Mouse (Mus musculus) c-Kit-positive CD71-positive TER-119-negative erythroid progenitor cells, embryonic 14.5 days (primary cell): ENCODE measurements around the gene Frem2.
A peak's percentile ranks its signal among the peaks of the same experiment; 100 is the strongest.

Experiments
- DNase-seq: peaks from one replicate; pipeline ENCODE4 v3.0.0-alpha.2; 2013; ENCODE audit warnings: low read depth

Frem2 gene

DNA sequence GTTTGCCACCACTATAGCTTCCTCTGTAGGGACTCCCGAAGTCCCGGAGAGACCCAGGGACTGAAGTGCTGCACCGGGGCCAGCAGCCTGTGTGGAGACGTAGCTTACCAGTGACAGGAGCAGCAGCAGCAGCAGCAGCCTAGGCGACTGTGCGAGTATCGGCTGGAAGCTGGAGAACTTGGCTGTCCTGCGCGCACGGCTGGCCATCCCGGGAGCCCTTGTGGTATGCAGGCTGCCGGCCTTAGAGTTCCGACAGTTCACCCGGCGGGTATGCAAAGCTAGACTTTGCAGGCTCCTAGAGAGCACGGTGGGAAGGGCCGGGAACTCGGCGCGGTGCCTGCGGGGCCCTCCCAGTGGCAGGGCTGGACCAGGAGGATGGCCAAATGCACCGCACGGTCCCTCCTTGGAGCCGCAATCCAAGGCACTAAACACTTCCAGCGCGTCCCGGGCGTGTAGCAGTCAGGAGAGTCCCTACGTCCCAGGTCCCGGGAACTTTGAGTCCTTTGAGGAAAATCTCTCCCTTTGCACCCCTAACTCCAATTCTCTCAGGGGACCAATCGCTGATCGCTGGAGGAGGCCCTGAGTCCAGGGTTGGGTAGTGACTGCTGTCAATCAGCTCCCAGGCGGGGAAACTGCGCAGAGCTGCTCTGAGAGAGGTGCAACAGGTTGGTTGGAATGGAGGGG, at the start of gene Frem2:
Frem2 (minus strand) TSS at position 478 of the 684 bp plus-strand sequence.
- DNase-seq: no peak

DNA sequence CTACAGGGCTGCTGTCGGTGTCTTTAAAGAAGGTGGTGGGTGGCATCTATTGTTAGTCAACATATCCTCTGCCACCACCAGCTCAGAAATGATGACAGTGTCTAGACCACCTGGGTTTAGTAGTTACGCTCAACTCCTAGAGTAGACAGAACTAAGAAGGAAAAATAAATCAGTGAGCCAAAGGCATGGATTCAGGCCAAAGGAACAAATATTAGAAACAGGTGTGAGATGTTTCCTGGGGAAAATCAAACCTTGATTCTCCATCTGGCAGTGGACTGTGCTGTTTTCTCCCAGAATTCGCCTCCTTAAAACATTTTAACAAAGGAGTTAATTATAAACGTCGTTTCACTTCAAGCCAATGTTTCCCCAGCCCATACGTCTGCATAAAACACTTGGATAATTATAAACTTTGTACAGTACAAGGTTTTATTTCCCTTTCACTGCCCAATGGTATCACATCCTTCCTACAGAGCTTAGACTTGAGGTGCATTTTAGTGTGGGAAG, 48.9 kb upstream of the Frem2 start:
- DNase-seq: no peak

DNA sequence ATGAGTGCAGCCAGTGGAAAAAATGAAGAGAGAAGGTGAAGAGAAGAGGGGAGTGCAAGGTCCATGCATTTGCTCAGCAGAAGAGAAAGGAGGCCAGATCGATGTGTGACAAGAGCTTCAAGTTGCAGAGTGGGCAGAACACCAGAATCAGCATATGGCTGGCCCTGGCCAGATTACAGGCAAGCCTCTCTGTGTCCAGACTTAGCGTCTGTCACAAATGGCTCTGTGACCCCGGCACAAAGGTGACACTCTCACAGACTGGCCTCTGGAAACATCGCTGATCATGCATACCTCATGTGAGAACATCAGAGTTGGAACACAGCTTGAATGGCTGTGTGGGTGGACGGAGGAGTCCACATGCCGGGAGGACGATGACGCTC, 46.0 kb upstream of the Frem2 start:
- no peak for DNase-seq

DNA sequence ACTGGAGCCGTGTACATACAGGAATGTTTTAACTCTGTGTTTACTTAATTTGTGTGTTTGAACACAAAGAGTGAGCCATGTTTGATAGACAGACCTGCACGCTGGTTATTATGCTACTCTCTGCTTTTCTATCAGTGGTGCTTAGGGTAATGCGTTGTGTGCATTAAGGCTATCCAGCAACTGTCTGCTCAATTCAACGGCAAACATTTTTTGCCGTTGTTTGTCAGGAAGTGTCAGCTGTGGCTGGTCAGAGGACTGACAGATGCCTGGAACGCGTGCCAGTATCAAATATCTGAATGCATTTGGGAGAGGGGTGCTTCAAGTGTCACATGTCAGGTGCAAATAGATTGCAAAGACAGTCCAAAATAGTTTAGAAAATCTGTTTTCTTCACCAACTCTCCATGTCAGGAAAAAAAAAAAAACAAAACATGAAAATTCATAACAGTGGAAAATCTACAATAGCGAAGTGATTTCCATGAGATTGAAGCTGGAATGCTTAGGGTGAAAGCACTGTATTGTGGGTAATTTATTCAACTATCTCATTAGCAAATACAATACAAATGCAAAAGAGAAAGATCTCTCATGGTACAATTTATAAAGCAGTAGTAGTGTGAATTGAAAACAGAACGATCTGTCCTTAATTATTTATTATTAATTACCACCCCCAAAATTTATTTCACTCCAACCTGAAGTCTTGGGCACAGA, 45.4 kb upstream of the Frem2 start:
- DNase-seq: no peak

DNA sequence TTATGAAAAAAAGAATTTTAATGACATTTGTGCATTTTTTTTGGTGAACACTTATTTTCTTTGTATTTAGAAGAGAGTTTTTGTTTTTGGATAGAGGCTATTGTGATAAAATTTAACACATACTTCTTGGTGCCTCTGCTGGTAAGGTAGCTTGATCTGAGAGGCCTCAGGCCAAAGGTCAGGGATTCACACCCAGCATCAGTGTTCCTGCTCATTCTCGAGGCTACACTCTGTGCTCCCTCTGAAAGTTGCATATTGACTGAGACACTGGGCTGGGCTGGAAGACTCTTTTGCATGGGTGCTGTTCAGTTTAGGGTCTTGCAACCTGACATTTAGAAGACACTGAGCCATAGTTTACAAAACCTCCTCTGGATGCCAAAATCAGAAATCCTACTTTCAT, 44.8 kb upstream of the Frem2 start:
- no peak for DNase-seq

DNA sequence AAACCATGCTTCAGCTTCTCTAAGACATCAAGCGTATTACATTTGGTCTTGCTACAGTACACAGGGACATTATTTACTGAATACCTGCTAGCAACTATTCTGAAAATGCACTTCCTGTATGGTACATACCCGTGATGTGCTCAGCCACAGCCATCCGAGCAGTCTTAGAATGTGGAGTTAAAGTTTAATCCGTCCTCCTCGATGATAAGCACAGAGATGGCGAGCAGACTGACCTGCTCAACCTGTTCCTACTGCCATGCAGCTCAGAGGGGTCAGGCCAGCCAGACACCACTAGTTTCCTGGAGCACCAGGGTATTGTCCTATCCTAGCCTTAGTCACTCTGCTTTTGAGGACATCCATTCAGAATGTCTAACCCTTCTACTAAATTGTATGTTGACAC, 30.6 kb upstream of the Frem2 start:
- no peak for DNase-seq

DNA sequence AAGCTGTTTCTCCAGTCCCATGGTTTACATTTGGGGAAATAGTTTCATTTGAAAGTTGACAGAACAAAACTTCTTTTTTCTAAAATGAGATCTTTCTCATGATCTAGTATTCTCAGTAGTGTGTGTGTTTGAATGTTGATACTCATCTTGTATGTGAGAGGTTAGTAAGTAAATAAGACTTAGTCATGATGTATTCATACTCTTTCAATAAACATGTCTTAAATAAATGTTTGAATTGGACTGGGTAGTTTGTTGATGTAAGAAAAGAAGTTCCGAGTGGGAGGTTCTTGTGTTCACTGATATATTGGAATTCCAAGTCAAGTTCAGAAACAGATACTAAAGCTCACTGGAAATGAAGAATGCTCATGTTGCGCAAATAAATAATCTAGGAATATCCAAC, 25.1 kb upstream of the Frem2 start:
- DNase-seq: no peak

DNA sequence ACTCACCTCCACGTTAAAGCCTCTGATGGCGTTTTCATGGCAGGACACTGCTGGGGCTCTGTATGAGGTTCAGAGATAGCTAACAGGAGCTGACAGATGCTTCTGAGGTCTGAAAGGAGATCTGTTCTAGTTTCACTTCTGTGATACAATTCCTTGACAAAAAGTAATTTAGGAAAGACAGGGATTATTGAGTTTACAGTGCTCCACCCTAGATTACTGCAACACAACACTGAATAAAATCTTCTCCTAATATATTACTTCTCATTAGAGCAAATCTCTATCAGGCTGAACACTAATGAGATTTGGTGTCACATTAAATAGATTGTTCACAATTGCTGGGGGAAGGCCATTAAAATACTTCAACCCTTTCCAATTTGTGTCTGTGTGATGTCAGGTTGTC, 23.7 kb upstream of the Frem2 start:
- no peak for DNase-seq

DNA sequence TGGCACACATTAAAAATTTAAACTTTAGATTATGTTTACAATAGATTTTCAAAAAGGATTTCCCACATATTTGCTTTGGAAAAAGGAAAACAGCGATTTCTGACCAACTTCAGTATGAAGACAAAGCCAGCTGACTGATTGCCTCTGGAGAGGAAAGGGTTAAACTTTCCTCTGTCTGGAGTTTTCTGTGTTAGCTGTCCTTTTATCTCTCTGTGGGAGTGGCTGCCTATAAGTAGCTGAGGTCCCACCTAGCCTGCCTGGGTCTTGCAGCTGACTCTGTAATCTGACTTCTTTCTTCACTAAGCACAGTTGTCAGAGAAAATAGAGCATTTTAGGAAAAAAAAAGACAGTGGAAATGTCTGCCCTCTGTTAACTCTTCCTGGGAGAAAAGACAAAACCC, 17.1 kb upstream of the Frem2 start:
- peak; percentile 34 for DNase-seq

DNA sequence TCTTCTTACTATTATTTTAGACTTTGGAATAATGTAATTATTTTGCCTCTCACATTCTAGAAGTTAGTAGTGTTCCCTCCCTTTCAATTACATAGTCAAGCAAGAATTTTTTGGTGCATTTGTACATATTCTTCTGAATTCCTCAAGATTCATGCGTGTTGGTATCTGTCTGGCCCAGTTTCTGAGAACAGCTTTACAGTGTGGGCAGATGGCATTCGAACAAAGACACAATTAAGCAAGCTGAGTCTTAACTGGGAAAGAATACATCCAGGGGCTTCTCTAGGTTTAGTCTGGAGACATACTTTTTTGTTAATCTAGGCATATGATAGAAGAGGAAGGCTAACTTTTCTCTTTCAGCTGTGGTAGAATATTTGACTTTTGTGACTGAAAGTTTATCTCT, 12.6 kb upstream of the Frem2 start:
- no peak for DNase-seq

DNA sequence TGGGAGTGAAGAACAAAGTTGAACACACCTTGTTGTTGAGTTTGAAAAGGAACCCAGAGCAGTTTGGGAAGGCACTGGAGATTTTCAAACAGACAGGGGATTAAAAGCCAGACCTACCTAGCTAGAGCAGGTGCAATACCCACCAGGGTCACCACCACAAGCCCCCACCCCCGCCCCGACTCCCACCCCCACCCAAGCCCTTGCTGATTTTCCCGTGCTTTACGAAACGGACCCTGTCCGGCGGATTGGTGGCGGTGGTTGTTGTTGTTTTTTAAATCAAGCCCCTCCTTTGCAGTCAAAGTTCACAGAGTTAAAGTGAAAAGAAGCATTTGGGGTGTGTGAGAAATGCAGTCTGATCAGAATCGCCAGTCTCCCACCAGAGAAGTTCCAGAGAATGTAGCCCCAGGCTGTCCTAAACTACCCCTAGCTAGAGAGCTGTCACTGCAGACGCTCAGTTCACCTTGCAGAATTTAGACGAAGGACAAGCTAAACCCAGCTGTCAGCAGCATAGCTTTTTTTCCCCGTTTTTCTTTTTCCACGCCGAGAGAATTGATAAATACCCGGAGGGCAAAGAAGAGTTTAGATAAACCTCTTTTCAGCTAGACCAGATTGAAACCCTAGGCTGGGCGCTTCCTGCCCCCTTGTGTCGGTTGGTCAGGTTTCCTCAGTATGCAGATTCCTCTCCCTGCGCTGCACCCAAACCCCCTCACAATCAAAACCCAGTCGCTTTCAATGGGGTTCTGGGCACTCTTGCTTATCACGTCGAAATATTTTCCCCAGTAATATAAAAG, 784 bp upstream of the Frem2 start:
- DNase-seq: no peak

DNA sequence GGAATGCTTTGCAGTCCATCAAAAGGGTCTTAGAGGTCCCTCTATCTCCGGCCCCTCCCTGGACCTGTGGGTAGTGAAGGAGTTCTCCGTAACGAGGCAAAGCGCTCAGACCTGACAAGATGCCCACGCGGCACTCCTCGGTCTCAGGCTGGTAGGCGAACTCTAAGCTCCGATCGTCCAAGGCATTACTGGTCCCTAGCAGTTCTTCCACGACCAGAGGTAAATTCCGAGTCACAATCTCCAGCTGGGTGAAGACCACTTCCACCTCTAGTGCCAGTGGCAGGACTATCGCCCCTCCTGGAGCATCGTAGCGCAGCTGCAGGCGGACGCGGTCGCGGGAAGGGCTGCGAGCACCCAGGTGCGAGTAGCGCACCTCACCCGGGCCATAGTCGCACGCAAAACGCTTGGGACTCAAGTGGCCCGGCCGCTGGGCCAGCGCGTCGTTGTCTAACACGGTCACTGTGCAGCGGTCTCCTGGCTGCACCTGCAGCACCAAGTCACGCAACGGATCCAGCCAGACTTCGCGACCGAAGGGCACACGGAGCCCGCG, 752 bp downstream of the Frem2 start:
- no peak for DNase-seq

DNA sequence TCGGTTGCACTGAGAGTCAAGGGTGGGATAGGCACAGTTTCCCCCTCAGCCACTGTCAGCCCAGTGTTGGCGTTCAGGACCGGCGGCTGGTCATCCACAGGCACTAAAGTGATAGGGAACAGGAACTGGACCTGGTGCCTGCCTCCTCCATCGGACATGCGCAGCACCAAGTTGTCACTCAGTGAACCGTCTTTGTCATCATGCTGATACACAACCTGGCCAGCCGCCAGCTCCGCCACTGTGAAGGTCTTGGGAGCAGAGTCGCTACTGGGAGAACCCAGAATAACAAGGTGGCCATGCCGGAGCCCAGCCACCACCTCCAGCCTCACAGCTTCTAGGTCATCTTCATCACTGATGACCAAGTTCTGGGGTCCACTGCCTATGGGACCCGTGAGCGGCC, 1.8 kb downstream of the Frem2 start:
- no peak for DNase-seq

DNA sequence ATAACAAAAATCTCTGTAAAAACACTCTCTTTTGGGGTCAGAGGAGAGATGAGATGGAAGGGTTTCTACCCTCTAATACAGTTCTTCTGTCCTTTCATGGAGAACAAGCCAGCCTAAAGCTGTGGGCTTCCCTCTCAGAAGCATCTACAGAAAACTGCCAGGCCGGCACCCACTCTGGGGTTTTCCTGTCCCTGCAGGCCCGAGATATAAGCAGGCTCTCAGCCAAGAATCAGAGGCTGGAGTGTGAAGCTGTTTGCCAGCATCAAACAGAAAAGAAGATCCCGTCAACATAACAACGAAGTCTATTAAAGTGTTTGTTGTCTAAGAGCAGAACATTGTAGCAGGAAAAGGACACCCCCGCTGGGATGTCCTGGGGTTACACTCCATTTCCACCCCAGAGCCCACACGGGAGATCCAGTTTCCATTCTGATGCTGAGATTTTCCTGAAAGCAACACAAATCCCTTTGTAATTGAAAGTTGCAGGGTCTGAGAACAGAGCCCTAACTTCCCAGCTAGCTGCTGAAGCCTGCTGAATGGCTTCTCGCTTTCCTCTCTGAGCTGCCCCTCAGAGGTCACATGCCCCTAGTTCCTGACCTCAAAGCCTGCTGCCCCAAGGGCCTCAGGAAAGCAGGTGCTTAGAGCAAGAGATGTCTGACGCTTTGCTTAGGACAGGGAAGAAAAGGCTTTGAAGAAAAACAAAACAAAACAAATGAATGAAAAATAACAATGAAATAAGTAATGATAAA, 7.0 kb downstream of the Frem2 start:
- no peak for DNase-seq

DNA sequence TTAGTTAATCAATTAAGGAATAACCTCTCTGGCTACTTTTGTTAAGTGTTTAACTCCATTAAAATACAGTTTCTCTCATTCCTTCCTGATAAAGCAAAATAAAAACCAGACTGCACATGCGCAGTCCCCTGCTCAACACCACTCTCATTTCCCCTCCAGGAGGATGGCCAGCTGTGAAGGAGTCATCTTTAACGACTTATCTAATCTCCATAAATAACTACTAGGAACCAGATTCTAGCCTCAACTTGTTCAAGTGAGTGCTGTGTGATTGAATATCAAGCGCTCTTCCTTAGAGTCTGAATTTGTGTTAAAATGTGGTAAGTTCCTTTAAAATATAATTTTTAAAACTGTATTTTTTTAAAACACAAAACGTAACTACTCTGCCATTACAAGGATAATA, 7.7 kb downstream of the Frem2 start:
- no peak for DNase-seq

DNA sequence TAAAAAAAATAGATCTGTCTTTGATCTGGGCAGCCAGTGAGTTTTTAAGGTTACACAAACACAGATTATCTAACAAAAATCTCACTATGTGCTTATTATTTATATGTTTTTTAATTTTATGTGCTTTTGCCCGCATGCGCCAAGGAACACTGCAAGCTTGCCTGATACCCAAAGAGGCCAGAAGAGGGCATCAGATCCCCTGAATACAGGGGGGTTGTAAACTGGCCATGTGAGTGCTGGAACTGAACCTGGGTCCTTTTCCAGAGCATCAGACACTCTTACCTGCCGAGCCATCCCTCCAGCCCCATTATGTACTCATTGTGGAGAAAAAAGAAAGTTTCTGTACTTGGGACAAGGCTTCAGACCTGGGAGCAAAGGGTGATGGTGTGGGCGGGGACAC, 8.3 kb downstream of the Frem2 start:
- DNase-seq: no peak

DNA sequence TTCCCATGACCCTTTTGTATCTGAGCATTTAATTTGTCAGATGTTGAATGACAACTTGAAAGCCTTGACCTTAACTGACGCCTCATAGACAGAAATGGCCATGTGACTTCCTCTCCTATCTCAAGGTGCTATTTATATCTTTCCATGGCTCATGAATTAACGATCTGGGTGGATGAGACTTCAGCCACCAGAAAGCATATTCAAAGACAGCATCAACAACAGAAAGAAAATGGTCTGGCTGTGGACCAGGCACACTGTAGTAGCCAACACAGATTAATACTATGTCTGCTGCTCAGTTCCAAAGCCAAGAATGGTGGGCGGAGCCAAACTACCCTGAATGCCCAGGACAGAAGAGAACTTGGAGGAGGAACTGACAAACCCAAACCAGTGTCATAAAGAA, 21.2 kb downstream of the Frem2 start:
- no peak for DNase-seq

DNA sequence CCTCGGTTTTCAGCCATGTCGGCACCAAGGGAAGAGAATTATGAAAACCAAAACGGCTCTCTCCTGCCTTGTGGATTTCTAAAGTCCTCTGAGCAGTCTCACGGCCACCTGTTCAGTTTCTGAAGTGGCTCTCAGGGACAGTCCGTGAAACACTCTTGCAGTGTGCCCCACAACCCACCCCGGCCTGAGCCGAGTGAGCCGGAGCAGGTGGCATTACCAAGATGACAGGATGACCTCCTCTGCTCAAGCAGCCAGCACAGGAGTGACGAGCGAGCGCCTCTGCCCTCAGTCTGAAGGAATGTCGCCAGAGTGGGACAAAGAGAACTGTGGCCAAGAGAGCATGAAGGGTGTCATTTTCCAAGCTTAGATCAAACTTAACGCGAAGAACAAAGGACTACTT, 26.0 kb downstream of the Frem2 start:
- DNase-seq: no peak

DNA sequence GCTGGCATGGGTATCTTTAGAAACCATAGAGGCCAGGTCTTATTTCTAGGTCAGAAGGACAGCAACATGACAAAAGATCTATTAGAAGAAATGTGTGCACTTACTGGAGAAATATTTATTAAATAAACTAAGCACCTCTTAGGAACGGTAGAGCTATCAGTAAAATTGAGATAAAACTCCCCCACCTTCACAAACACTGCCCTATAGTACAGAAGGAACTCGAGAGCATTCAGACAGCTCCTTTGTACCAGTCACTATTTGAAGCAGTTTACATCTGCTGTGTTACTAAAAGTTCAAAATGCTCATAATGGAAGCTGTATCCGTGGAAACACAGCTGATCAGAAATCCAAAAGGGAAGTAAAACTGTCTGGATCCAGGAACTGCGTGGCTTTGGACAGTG, 26.5 kb downstream of the Frem2 start:
- DNase-seq: no peak

DNA sequence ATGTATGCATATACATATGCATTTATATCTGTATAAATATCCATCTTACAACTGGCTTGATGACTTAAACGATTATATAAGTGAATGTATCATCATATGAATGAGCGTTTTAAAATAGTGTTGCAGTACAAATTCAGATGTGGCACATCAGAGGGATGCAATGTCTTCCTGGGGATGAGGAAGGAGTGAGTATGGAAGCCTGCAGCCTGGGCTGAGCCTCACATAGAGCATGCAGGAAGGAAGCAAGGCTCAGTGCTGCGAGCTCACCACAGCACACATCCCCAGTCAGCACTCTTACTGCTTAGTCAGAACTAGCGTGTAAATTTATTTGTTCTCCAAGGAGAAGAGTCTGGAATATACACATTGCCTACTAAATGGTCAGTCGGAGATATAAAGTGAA, 27.2 kb downstream of the Frem2 start:
- DNase-seq: no peak

DNA sequence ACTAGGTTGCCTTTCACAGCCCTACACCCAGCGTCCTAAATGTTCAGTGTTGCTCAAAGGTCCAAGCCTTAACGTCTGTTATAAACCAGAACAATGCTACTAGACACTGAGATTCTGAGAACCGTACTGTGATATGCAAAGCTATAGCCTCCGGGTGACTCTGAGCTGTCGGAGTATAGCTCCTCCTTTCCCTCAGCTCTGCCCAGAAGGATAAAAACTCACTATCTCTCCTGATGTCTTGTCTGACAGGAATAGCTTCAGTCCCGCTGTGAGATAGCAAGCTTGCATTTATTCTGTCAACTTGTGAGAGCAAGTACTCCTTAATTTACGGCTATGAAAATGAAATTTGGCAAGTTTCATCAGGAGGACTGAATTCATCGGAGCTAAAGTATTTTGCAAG, 33.9 kb downstream of the Frem2 start:
- no peak for DNase-seq

DNA sequence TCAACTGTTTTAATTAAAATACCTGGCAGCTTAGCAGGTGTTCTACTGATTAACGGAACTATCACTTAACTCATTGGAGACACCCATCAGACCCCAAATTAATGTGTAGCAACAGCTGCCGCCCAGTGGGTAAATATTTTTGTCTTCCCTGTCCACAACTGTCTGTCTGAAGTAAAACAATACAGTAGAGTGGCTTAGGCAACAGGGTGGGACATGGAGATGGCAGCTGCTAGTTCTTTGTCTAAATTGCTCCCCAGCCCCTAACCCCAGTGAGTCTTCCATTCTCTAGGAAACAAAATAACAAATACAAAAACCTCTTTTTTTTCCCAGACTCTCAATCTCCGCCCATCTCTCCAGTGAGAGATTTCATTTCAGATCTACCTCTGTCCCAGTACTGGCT, 36.2 kb downstream of the Frem2 start:
- no peak for DNase-seq
